Mouse (Mus musculus) cortical plate, adult 2 months (tissue): ENCODE data around the gene Rnf181. TPM values are rescaled to one million over a fixed set of nuclear protein-coding genes. Genes with fewer than 3 reads are reported as not detected.
A peak's percentile ranks its signal among the peaks of the same experiment; 100 is the strongest.

Experiments used
- H3K27ac ChIP-seq: fragments of 200-500 bp; 2 replicates; pipeline ENCODE4 v1.5.1; 2012; ENCODE audit warnings: low read length, control low read depth, inconsistent platforms; ENCODE audit not compliant: insufficient read depth
- H3K4me1 ChIP-seq: fragments of 200-500 bp; 2 replicates; pipeline ENCODE4 v1.6.1; 2011; ENCODE audit warnings: low read length; ENCODE audit not compliant: control insufficient read depth, insufficient read depth
- H3K4me3 ChIP-seq: fragments of 200-500 bp; 2 replicates; pipeline ENCODE4 v1.5.1; 2011; ENCODE audit warnings: mild to moderate bottlenecking, low read length, control low read depth; ENCODE audit not compliant: insufficient read depth
- CTCF ChIP-seq: fragments of 200-500 bp; IDR thresholded peaks from 2 replicates; pipeline ENCODE4 v1.5.1; 2011; ENCODE audit warnings: mild to moderate bottlenecking, control low read depth, low read length; ENCODE audit not compliant: insufficient read depth; ENCODE audit errors: extremely low read depth
- POLR2A ChIP-seq: fragments of 200-500 bp; IDR thresholded peaks from 2 replicates; pipeline ENCODE4 v1.6.1; 2011; ENCODE audit warnings: mild to moderate bottlenecking, low read length, control low read depth; ENCODE audit not compliant: insufficient read depth; ENCODE audit errors: extremely low read depth
- polyA plus RNA-seq: library from polyadenylated mRNA; depleted of rRNA; stranded (reverse); fragments of >200 nt; gene quantifications from 2 replicates; pipeline ENCODE4 v1.2.3, GENCODE M21; 2012

Rnf181 gene
- polyA plus RNA-seq, 1 experiment, result 83.5 TPM

DNA sequence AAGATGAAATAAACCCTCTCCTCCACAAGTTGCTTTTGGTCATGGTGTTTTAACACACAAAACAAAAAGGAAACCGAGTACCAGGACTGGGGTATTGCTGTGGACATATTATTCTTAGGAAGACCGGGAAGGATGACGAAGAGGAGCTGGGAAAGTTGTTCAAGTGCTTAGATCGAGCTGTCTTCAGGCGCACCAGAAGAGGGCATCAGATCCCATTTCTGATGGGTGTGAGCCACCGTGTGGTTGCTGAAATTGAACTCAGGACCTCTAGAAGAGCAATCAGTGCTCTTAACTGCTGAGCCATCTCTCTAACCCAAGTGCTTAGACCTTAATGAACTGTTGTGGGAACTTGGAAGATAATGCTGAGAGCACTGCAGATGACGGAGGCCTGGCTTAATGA is 2.7 kb downstream of the Rnf181 start:
- Histone ChIP-seq H3K4me3 (no peak overlapping the region), H3K4me1 (no peaks in the 10 kb centered on the region), H3K27ac (no peak overlapping the region)
- TF ChIP-seq POLR2A (no peak), CTCF (peak; percentile 29; the same call in 1 of the 2 replicates)

GRCm38 (mm10) chr6:72362132-72363028 is 4.4 kb downstream of the Rnf181 start:
- H3K4me3 ChIP-seq, result peak overlapping the region; percentile 66
- peak overlapping the region; percentile 36 for H3K27ac ChIP-seq
- TF ChIP-seq POLR2A (peak; percentile 88), CTCF (peak; percentile 38)
- H3K4me1 ChIP-seq, result no peaks in the 10 kb centered on the region

DNA sequence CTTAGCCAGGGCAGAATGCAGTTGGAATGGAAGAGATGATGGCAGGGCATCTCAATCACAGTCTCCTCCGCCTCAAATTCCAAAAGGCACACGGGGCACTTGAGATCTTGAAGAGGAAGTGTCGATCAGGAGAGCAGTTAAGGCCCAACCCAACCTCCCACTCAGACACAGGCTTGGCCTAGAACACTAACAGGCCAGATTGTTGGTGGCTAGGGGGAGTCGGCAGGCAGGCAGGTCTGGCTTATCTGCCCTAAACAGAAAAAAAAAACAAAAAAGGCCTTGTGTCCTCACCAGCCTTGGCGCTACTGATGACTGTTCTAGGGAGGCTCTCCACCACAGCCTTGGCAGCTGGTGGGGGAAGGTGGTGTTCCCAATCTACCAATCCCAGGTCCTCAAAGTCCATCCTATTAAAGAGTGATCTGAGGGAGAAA is 5.6 kb downstream of the Rnf181 start:
- Histone ChIP-seq H3K4me3 (peak overlapping the region; percentile 66; the same call in 1 of the 2 replicates), H3K27ac (no peak overlapping the region), H3K4me1 (peaks cover 2% of the 10 kb centered on the region; the same call in 1 of the 2 replicates)
- TF ChIP-seq CTCF (no peak), POLR2A (no peak)

DNA sequence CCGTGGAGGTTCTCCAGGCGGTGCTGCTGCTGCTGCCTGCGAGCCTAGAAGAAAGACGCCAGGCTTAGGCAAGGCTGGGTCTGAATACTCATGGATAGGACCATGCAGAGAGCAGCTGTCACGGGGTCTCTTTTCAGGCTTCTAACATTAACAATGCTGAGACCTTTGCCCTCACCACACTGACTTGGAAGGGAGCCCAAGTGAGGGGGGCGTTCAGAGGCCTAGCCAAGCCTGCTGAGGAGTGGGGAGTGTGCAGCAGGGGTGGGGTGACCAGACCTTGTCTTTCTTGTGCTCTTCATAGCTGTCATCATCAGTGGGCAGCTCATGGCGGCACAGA is 6.2 kb downstream of the Rnf181 start:
- H3K4me1 ChIP-seq, result peaks cover 3% of the 10 kb centered on the region; the same call in 1 of the 2 replicates
- H3K4me3 ChIP-seq, result peak overlapping the region; percentile 66; the same call in 1 of the 2 replicates
- no peak overlapping the region for H3K27ac ChIP-seq
- TF ChIP-seq POLR2A (no peak), CTCF (no peak)

- Histone ChIP-seq H3K4me1 (peaks cover 3% of the 10 kb centered on the region; the same call in 1 of the 2 replicates), H3K27ac (no peak overlapping the region), H3K4me3 (no peak overlapping the region)
- TF ChIP-seq CTCF (no peak), POLR2A (no peak)
Measured at GRCm38 (mm10) chr6:72359891-72360598, 6.7 kb downstream of the Rnf181 start.

DNA sequence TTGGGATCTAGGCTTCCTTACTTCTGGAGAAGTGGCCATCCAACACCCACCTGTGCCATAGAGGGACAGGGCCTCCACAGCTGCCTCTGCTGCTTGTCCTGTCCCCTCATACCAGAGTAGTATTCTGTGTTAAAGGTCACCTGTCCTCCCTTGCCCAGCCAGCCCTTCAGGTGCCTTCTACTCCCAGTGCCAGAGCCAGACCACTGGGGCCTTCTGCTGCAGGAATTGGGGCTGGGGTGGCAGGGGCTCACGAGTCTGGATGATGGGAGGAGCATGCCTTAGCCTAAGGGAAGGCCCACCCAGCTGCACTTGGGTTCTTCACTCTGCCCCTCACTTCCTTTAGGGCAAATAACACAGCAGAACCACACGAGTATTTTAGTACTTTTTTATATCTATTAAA is 7.4 kb downstream of the Rnf181 start:
- no peak overlapping the region for H3K27ac ChIP-seq
- TF ChIP-seq POLR2A (no peak), CTCF (no peak)
- H3K4me1 ChIP-seq, result peaks cover 3% of the 10 kb centered on the region; the same call in 1 of the 2 replicates
- no peak overlapping the region for H3K4me3 ChIP-seq

DNA sequence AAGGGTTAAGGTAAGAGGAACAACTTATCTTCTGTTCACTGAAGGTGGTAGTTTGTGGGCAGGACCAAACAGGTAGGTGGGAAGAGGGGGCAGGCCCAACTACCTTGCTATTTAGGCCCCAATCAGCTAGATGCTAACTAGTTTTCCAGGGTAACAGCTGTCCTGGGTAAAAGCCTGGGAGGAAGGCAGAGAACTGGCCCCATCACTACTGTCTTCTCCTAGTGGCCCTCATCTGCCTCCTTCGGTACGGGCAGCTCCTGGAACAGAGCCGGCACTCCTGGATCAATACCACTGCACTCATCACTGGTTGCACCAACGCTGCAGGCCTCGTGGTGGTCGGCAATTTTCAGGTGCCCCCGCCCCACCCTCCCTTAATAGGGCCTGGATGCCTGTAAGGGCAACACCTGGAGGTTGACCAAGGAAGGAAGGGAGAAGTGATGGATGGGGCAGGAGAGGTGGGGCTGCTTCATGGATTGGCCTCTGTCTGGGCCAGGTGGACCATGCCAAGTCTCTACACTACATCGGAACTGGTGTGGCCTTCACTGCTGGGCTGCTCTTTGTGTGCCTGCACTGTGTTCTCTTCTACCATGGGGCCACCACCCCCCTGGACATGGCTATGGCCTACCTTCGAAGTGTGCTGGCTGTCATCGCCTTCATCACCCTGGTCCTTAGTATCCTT is 8.5 kb downstream of the Rnf181 start:
- TF ChIP-seq POLR2A, result peak; percentile 35; the same call in 1 of the 2 replicates
- TF ChIP-seq CTCF, result no peak
- Histone ChIP-seq H3K4me1 (peaks cover 3% of the 10 kb centered on the region; the same call in 1 of the 2 replicates), H3K27ac (no peak overlapping the region), H3K4me3 (no peak overlapping the region)

DNA sequence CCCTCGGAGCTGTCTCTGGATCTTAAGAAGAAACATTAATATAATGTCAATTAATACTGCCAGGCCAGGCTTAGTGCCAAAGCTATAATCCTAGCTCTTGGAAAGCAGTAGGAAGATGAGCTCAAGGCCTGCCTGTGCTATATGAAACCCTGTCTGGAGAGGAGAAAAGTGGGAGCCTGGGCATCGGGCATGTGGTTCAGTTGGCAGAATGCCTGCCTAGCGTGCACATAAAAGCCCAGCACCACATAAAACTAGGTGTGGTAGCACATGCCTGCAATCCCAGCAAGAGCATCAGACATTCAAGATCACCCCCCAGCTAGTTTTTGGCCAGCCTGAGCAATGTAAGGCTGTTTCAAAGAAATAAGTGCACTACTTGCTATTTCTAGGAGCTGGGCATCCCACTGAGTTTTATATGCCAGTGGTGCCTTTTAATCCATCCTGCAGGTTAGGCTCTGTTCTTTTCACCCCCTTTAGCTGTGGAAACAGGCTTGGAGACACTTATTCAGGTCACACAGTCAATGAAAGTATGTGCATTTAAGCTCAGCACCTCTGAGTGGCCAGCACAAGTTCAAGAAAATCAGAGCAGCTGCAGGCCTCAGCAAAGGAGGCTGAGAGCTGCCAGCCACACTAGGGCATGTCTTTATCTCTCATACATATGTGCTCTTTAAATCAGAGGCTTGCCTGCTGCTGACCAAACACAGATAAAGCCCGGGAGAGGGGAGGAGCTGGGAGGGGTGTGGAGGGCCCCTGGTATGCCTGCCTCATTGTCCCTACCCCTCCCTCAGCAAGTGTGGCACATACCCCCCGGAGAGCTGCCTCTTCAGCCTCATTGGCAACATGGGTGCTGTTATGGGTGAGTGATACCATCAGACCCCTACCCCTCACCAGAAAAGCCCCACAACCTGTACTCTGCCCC is 9.3 kb downstream of the Rnf181 start:
- Histone ChIP-seq H3K27ac (no peak overlapping the region), H3K4me3 (no peak overlapping the region), H3K4me1 (peaks cover 7% of the 10 kb centered on the region)
- TF ChIP-seq CTCF (no peak), POLR2A (no peak)
